Mouse (Mus musculus) hindbrain, embryonic 14.5 days (tissue): ENCODE results near the gene Adh4. TPM values are rescaled to one million over a fixed set of nuclear protein-coding genes. Genes with fewer than 3 reads are reported as not detected.
"Not testable (repeated sequence)": the region's sequence is repeated elsewhere in the genome, so short reads cannot be mapped to it uniquely, and the experiment has no call there.

Experiments
- ATAC-seq: fragments of 200-750 bp; cut with Nextera tagmentation; 2 replicates; pipeline ENCODE4 v1.8.0; 2017; ENCODE audit warnings: moderate number of reproducible peaks, mild to moderate bottlenecking, moderate TSS enrichment, moderate library complexity; ENCODE audit not compliant: low FRiP score
- DNase-seq: peaks from one replicate; pipeline ENCODE4 v3.0.0-alpha.2; 2015; ENCODE audit warnings: low spot score
- H3K27ac ChIP-seq: fragments of 300-500 bp; sonication (generic); 2 replicates; pipeline ENCODE4 v1.5.1; 2014; ENCODE audit warnings: mild to moderate bottlenecking, moderate library complexity
- H3K27me3 ChIP-seq: fragments of 300-500 bp; sonication (generic); 2 replicates; pipeline ENCODE4 v1.6.1; 2014; ENCODE audit warnings: mild to moderate bottlenecking, low read length, mixed read lengths; ENCODE audit not compliant: control insufficient read depth, insufficient read depth
- H3K36me3 ChIP-seq: fragments of 300-500 bp; sonication (generic); replicated peaks from 2 replicates; pipeline ENCODE4 v1.6.1; 2014; ENCODE audit not compliant: control insufficient read depth, insufficient read depth
- H3K4me1 ChIP-seq: fragments of 300-500 bp; sonication (generic); replicated peaks from 2 replicates; pipeline ENCODE4 v1.6.1; 2014; ENCODE audit warnings: antibody characterized with exemption, low read length, mixed read lengths; ENCODE audit not compliant: control insufficient read depth, insufficient read depth
- H3K4me2 ChIP-seq: fragments of 300-500 bp; sonication (generic); replicated peaks from 2 replicates; pipeline ENCODE4 v1.6.1; 2014; ENCODE audit warnings: mild to moderate bottlenecking, moderate library complexity
- H3K4me3 ChIP-seq: fragments of 300-500 bp; sonication (generic); replicated peaks from 2 replicates; pipeline ENCODE4 v1.5.1; 2014; ENCODE audit warnings: mild to moderate bottlenecking, low read length
- H3K9ac ChIP-seq: fragments of 300-500 bp; sonication (generic); 2 replicates; pipeline ENCODE4 v1.6.1; 2014
- H3K9me3 ChIP-seq: fragments of 300-500 bp; sonication (generic); 2 replicates; pipeline ENCODE4 v1.6.1; 2016; ENCODE audit warnings: low read length; ENCODE audit not compliant: control insufficient read depth
- WGBS: fragments of 180-500 bp; shearing (Covaris S2); extraction: QIAGEN DNeasy Blood & Tissue Kit; methylation state at CpG from one replicate; pipeline ENCODE4 v1.1.7; 2014; 5-methylcytosine and 5-hydroxymethylcytosine counted together
- polyA plus RNA-seq: library from polyadenylated mRNA; unstranded; fragments of >200 nt; fragmentation: Nextera tagmentation; extraction: Ambion mirVana; gene quantifications from 2 replicates; pipeline ENCODE4 v1.2.1, GENCODE M21; 2014

Adh4 gene
- polyA plus RNA-seq, result 0.58 TPM in 1 of 2 replicates, not detected in the other

DNA sequence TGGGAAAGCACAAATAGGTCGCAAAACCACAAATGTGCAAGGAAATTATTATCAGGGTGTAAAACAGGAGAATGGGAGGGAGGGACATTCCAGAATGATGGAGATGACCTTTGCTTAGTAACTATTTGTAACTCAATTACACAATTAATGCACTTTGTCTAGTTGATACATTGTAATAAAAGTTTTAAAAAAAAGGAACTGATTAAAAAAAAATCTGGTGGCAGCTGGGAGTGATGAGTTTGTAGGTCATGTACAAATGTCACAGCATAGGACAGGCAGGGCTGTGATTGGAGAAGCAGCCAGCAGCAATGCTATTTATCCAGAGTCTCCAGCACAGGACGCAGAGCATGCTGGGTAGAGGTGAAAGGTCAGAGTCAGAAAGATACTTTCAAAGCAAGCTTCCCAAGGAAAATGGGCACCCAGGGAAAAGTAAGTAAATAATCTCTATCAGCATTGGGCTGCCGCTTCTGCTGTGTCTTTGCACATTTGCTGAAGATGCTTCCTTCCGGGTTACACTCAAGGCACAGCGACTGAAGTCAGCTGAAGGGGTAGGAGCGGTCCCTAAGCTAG lies at the start of gene Adh4:
Adh4 (plus strand) TSS at position 346 of the 570 bp plus-strand sequence.
- DNase-seq, result no peak
- WGBS, result 75% methylated on average over 6 of the region's 6 CpGs
- ATAC-seq, result no peak
- no peaks in the 10 kb centered on the region for H3K9me3 ChIP-seq
- no peak within 1 kb of the TSS for H3K4me2 ChIP-seq
- H3K27me3 ChIP-seq, result no peaks in the 10 kb centered on the region
- no peaks in the 10 kb centered on the region for H3K4me1 ChIP-seq
- H3K4me3 ChIP-seq, result no peak within 1 kb of the TSS
- no peak within 1 kb of the TSS for H3K9ac ChIP-seq
- no peak within 1 kb of the TSS for H3K27ac ChIP-seq
- no peaks in the 10 kb centered on the region for H3K36me3 ChIP-seq

DNA sequence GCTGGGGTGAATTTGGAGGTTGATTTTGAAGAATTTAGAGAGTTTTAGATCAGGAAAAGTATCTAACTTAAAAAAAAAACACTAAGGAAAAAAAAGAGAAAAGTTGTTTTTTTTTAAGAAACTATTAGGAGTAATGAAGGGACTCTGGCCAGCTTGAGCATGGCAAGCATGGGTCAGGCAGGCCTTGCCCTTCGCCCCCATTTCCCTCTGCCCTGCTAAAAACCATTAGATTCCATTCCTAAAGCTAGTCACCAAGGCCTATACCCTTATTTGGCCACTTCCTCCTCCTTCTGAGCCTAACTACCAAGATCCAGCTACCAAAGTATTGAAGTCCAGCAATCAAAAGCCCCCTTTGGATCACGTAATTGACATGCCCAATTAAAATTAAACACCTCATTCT lies 49.1 kb upstream of the Adh4 start:
- H3K36me3 ChIP-seq, result no peaks in the 10 kb centered on the region
- no peaks in the 10 kb centered on the region for H3K27me3 ChIP-seq
- WGBS, result 78% methylated on average over 2 of the region's 2 CpGs
- H3K9me3 ChIP-seq, result no peaks in the 10 kb centered on the region
- H3K9ac ChIP-seq, result no peak overlapping the region
- no peak for ATAC-seq
- DNase-seq, result no peak
- H3K4me2 ChIP-seq, result no peak overlapping the region
- no peaks in the 10 kb centered on the region for H3K4me1 ChIP-seq
- H3K4me3 ChIP-seq, result no peak overlapping the region
- no peak overlapping the region for H3K27ac ChIP-seq

DNA sequence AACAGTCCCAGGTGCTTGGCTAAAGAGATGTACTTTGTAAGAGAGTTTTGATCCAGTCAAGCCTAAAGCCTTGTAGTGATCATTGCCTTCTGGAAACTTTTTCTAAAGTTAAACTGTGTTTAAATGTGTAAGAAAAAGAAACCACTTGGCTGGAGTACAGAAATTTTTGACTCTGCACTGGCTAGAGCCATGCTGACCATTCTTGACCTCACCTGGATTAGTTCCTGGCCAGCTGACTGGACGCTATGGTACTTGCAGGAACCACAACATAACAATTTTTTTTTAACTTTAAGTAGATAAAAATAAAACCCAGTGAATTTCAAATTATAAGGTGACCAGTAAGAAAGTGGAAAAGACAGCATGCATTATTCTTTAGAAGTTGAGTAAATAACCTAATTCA lies 45.7 kb upstream of the Adh4 start:
- ATAC-seq (no peak), DNase-seq (no peak)
- no peaks in the 10 kb centered on the region for H3K4me1 ChIP-seq
- H3K4me3 ChIP-seq, result no peak overlapping the region
- H3K4me2 ChIP-seq, result no peak overlapping the region
- H3K9me3 ChIP-seq, result no peaks in the 10 kb centered on the region
- WGBS, result 86% methylated on average over 1 of the region's 1 CpGs
- H3K27ac ChIP-seq, result no peak overlapping the region
- H3K36me3 ChIP-seq, result no peaks in the 10 kb centered on the region
- no peaks in the 10 kb centered on the region for H3K27me3 ChIP-seq
- H3K9ac ChIP-seq, result no peak overlapping the region

DNA sequence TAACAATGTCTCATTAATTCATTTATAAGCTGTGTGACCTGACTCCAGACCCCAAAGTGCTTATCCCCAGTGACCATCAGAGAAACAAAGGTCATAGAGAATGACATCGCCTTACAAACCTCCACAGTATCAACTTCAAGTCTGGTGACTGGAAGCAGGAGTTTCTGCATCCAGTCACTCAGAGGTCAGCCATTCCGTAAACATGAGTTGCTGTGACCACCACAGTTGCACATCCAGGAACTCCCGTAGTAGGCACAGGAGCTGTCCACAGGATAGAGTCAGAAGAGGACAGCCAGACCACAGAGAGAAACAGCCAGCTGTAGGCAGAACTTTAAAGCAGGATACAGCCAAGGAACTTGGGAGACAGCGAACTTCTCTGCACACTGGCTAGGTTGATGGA lies 45.0 kb upstream of the Adh4 start:
- H3K9ac ChIP-seq, H3K4me2 ChIP-seq, H3K4me3 ChIP-seq, DNase-seq, H3K36me3 ChIP-seq, H3K27ac ChIP-seq, ATAC-seq, H3K9me3 ChIP-seq, H3K4me1 ChIP-seq, H3K27me3 ChIP-seq: not testable (repeated sequence)
- WGBS, result 81% methylated on average over 4 of the region's 4 CpGs

DNA sequence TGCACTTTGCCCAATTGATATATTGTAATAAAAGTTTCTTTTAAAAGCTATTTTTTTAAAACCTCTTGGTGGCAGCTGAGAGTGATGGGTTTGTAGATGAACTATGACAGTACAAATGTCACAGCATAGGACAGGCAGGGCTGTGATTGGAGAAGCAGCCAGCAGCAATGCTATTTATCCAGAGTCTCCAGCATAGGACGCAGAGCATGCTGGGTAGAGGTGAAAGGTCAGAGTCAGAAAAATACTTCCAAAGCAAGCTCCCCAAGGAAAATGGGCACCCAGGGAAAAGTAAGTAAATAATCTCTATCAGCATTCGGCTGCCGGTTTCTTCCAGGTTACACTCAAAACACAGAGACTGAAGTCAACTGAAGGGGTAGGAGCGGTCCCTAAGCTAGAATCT lies 41.3 kb upstream of the Adh4 start:
- DNase-seq, result no peak
- Histone ChIP-seq H3K36me3 (no peaks in the 10 kb centered on the region), H3K4me1 (no peaks in the 10 kb centered on the region), H3K9ac (no peak overlapping the region), H3K4me3 (no peak overlapping the region), H3K27me3 (no peaks in the 10 kb centered on the region), H3K9me3 (no peaks in the 10 kb centered on the region), H3K27ac (no peak overlapping the region), H3K4me2 (no peak overlapping the region)
- ATAC-seq, result no peak
- WGBS, result 76% methylated on average over 4 of the region's 4 CpGs

DNA sequence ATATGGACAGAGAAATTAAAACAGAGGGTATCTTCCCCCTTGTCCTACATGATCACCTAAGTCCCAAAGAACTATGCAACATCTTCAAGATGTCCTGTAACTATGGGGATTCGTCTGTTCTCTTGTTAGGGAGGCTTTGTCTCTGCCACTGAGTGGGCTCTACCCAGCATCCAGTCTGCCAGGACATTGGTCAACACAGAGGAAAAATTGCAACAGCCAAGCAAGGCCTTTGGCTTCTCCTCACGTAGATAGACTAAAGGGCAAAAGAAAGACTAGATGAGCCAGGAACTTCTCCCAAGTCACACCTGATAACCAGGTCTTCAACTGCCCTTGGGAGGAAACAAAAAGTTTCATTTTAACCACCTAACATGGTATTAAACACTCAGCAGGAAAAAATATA lies 40.1 kb upstream of the Adh4 start:
- H3K9me3 ChIP-seq, result no peaks in the 10 kb centered on the region
- DNase-seq (no peak), ATAC-seq (no peak)
- WGBS, result 85% methylated on average over 2 of the region's 2 CpGs
- no peak overlapping the region for H3K9ac ChIP-seq
- H3K27ac ChIP-seq, result no peak overlapping the region
- H3K4me3 ChIP-seq, result no peak overlapping the region
- H3K36me3 ChIP-seq, result no peaks in the 10 kb centered on the region
- H3K27me3 ChIP-seq, result no peaks in the 10 kb centered on the region
- no peak overlapping the region for H3K4me2 ChIP-seq
- H3K4me1 ChIP-seq, result no peaks in the 10 kb centered on the region

DNA sequence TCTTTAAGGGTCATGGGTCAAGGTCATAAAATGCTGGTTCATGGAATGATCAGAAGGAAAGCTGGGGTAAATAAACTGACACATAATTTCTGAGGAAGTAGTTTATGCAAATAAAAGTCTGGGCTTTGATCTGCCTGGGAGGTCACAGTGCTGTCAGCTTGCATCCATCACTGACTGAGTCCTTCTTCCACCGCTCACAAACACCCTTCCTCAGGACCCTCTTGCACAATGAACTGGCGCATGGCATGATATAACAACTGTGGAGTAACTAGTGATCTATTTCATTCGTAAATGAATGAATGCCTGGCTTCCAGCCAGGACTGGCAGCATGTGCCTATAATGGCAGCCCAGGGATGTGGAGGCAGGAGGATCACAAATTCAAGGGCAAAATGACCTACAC lies 34.1 kb upstream of the Adh4 start:
- H3K4me3 ChIP-seq, result no peak overlapping the region
- no peak for DNase-seq
- H3K36me3 ChIP-seq, result no peaks in the 10 kb centered on the region
- H3K27me3 ChIP-seq, result no peaks in the 10 kb centered on the region
- no peak overlapping the region for H3K27ac ChIP-seq
- H3K9ac ChIP-seq, result no peak overlapping the region
- ATAC-seq, result peak; percentile 37; the same call in 1 of the 2 replicates
- H3K4me2 ChIP-seq, result no peak overlapping the region
- H3K4me1 ChIP-seq, result no peaks in the 10 kb centered on the region
- H3K9me3 ChIP-seq, result no peaks in the 10 kb centered on the region
- WGBS, result 23% methylated on average over 3 of the region's 3 CpGs

DNA sequence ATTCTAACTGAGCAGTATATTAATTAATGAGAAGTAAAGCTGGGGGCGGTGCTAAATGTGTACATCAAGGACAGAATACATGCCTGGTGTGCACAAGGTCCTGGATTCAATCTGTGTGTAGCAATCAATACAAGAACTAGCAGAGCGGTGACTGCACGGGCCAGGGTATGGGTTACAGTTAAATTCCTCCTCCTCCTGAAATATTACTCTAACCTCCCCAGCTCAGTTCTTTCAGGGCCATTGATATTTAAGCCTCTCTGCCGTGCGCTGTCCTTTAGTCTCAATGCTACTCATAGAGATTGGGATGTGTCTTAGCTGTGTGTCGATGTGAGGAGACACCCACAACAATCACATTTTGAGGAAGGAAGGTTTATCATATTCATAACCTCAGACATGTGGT lies 28.1 kb upstream of the Adh4 start:
- DNase-seq (no peak), ATAC-seq (no peak)
- Histone ChIP-seq H3K27ac (no peak overlapping the region), H3K27me3 (no peaks in the 10 kb centered on the region), H3K4me1 (no peaks in the 10 kb centered on the region), H3K4me3 (no peak overlapping the region), H3K4me2 (no peak overlapping the region), H3K9me3 (no peaks in the 10 kb centered on the region), H3K9ac (no peak overlapping the region), H3K36me3 (no peaks in the 10 kb centered on the region)
- 91% methylated on average over 6 of the region's 6 CpGs for WGBS

DNA sequence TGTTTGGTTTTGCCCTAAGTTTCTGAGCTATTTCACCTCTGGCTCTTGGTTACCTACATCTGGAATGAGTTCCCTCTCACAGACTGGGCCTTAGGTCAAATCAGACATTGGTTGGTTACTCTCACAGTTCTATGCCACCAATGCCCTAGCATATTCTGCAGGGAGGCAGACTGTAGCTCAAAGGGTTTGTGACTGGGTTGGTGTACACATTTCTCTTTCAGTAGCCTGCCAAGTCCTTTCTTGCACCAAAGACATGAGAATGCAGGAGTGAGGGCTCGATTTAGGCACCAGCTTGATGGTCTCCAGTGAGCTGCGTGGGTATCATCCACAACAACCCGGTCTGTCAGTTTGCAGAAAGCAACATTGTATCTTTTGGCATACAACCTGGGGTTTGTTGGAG lies 10.4 kb upstream of the Adh4 start:
- no peak overlapping the region for H3K4me3 ChIP-seq
- no peak overlapping the region for H3K4me2 ChIP-seq
- 81% methylated on average over 3 of the region's 3 CpGs for WGBS
- no peaks in the 10 kb centered on the region for H3K4me1 ChIP-seq
- no peaks in the 10 kb centered on the region for H3K27me3 ChIP-seq
- H3K27ac ChIP-seq, result no peak overlapping the region
- no peak overlapping the region for H3K9ac ChIP-seq
- H3K9me3 ChIP-seq, result no peaks in the 10 kb centered on the region
- no peak for ATAC-seq
- H3K36me3 ChIP-seq, result no peaks in the 10 kb centered on the region
- DNase-seq, result no peak

DNA sequence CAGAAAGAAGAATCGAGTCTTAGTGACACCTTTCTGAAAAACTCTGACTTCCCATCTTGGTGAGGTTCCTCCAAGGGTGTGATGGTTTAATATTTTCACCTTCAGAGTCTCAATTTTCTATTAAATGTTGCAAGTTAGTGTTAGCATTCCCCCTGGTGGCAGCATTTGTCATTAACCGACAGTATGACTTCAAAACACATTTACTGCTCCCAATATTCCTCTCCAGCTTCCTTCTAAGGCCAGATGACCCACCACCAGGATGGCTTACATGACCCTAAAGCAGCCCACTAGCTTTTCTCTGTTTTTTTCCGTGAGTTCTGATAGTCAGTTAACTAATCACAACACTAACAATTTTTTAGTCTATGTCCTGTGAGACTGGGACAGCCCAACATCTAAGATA lies 9.9 kb upstream of the Adh4 start:
- Histone ChIP-seq H3K27me3 (no peaks in the 10 kb centered on the region), H3K27ac (no peak overlapping the region), H3K4me2 (no peak overlapping the region), H3K4me1 (no peaks in the 10 kb centered on the region), H3K36me3 (no peaks in the 10 kb centered on the region), H3K9me3 (no peaks in the 10 kb centered on the region), H3K4me3 (no peak overlapping the region), H3K9ac (no peak overlapping the region)
- peak; percentile 75 for DNase-seq
- WGBS, result 46% methylated on average over 3 of the region's 3 CpGs
- ATAC-seq, result no peak
